Mouse (Mus musculus) bone marrow, adult 2 months (tissue): ENCODE results near the gene Fmnl2.

ENCODE experiments used
- CTCF ChIP-seq: fragments of 200-500 bp; IDR thresholded peaks from 2 replicates; pipeline ENCODE4 v1.5.1; 2011; ENCODE audit warnings: low read length, control low read depth; ENCODE audit not compliant: control insufficient read depth, insufficient read depth
- POLR2A ChIP-seq: fragments of 200-500 bp; IDR thresholded peaks from 2 replicates; pipeline ENCODE4 v1.6.1; 2011; ENCODE audit warnings: low read depth, mild to moderate bottlenecking, control low read depth, low read length, borderline replicate concordance; ENCODE audit not compliant: control insufficient read depth

- TF ChIP-seq POLR2A (no peak), CTCF (no peak)
These were observed 273.9 kb downstream of the Fmnl2 start for GRCm38 (mm10) chr2:53131567-53131966.
